Mouse (Mus musculus) liver, embryonic 14.5 days (tissue): Measurements from ENCODE around the gene Nedd9. TPM values are rescaled to one million over a fixed set of nuclear protein-coding genes. Genes with fewer than 3 reads are reported as not detected.

Experiments
- ATAC-seq: fragments of 200-750 bp; cut with Nextera tagmentation; 2 replicates; pipeline ENCODE4 v1.8.0; 2017; ENCODE audit warnings: moderate number of reproducible peaks, mild to moderate bottlenecking, moderate library complexity; ENCODE audit not compliant: insufficient read depth
- DNase-seq, 3 experiments: peaks; one replicate each; pipeline ENCODE4 v3.0.0-alpha.2; 2012 to 2013; ENCODE audit warnings: low read depth in 3 of 3, low spot score in 3 of 3
- H3K27ac ChIP-seq: fragments of 300-500 bp; sonication (generic); 2 replicates; pipeline ENCODE4 v1.5.1; 2014; ENCODE audit warnings: moderate library complexity, mild to moderate bottlenecking, control low read depth, inconsistent platforms
- H3K27me3 ChIP-seq: fragments of 300-500 bp; sonication (generic); 2 replicates; pipeline ENCODE4 v1.6.1; 2014; ENCODE audit warnings: mild to moderate bottlenecking, low read length, moderate library complexity; ENCODE audit not compliant: control insufficient read depth, insufficient read depth
- H3K36me3 ChIP-seq: fragments of 300-500 bp; sonication (generic); replicated peaks from 2 replicates; pipeline ENCODE4 v1.6.1; 2014; ENCODE audit warnings: low read depth; ENCODE audit not compliant: control insufficient read depth, insufficient read depth
- H3K4me1 ChIP-seq, 2 experiments: fragments of 200-500 bp in 1 of 2; fragments of 300-500 bp in 1 of 2; sonication (generic) in 1 of 2; replicated peaks; 2 replicates each; pipeline ENCODE4 v1.6.1; 2012 to 2014; ENCODE audit warnings: antibody characterized with exemption in 1 of 2, inconsistent platforms in 1 of 2, low read length in 1 of 2; ENCODE audit not compliant: control insufficient read depth in 2 of 2, insufficient read depth in 2 of 2
- H3K4me2 ChIP-seq: fragments of 300-500 bp; sonication (generic); 2 replicates; pipeline ENCODE4 v1.6.1; 2014; ENCODE audit warnings: low read depth, mild to moderate bottlenecking, control low read depth, moderate library complexity
- H3K4me3 ChIP-seq, 2 experiments: fragments of 200-500 bp in 1 of 2; fragments of 300-500 bp in 1 of 2; sonication (generic) in 1 of 2; 2 replicates each; pipeline ENCODE4 v1.5.1; 2012 to 2014; ENCODE audit warnings: low read depth in 2 of 2, low read length in 2 of 2, mild to moderate bottlenecking in 2 of 2, control low read depth in 1 of 2, inconsistent platforms in 1 of 2, moderate library complexity in 1 of 2; ENCODE audit not compliant: insufficient read depth in 1 of 2
- H3K9ac ChIP-seq: fragments of 300-500 bp; sonication (generic); replicated peaks from 2 replicates; pipeline ENCODE4 v1.6.1; 2014; ENCODE audit warnings: mild to moderate bottlenecking, control low read depth, moderate library complexity
- H3K9me3 ChIP-seq: fragments of 300-500 bp; sonication (generic); 2 replicates; pipeline ENCODE4 v1.6.1; 2016; ENCODE audit warnings: low read length, mixed read lengths; ENCODE audit not compliant: control insufficient read depth
- CTCF ChIP-seq: IDR thresholded peaks from 2 replicates; pipeline ENCODE4 v1.5.1; 2016; ENCODE audit warnings: antibody characterized with exemption, low read depth, control low read depth
- EP300 ChIP-seq: IDR thresholded peaks from 2 replicates; pipeline ENCODE4 v1.6.1; 2016; ENCODE audit warnings: antibody characterized with exemption, low read depth
- WGBS: fragments of 180-500 bp; shearing (Covaris S2); extraction: QIAGEN DNeasy Blood & Tissue Kit; methylation state at CpG from one replicate; pipeline ENCODE4 v1.1.7; 2014; ENCODE audit not compliant: insufficient replicate concordance; 5-methylcytosine and 5-hydroxymethylcytosine counted together
- polyA plus RNA-seq, 2 experiments: library from polyadenylated mRNA; depleted of rRNA in 1 of 2; stranded (reverse) in 1 of 2; unstranded in 1 of 2; fragments of >200 nt; fragmentation: Nextera tagmentation in 1 of 2; extraction: Ambion mirVana in 1 of 2; gene quantifications; 2 replicates each; pipeline versions ENCODE4 v1.2.1 to v1.2.3; 2012 to 2014

The Nedd9 gene
- polyA plus RNA-seq, 2 experiments: 1.2 to 2.7 TPM

GRCm38 (mm10) chr13:41483966-41484365 lies 3.2 kb downstream of the Nedd9 start:
- Histone ChIP-seq H3K36me3 (no peaks in the 10 kb centered on the region), H3K9ac (no peak overlapping the region), H3K4me3 (no peak overlapping the region), H3K27me3 (no peaks in the 10 kb centered on the region), H3K4me1 (peaks cover 0 to 3% of the 10 kb centered on the region in 2 experiments; a peak in 2 of 4 replicates), H3K9me3 (no peaks in the 10 kb centered on the region), H3K27ac (no peak overlapping the region), H3K4me2 (no peak overlapping the region)
- DNase-seq: no peak
- ATAC-seq: no peak
- TF ChIP-seq CTCF: no peak
- no peak for TF ChIP-seq EP300
- WGBS: 61% methylated on average over 7 of the region's 7 CpGs

DNA sequence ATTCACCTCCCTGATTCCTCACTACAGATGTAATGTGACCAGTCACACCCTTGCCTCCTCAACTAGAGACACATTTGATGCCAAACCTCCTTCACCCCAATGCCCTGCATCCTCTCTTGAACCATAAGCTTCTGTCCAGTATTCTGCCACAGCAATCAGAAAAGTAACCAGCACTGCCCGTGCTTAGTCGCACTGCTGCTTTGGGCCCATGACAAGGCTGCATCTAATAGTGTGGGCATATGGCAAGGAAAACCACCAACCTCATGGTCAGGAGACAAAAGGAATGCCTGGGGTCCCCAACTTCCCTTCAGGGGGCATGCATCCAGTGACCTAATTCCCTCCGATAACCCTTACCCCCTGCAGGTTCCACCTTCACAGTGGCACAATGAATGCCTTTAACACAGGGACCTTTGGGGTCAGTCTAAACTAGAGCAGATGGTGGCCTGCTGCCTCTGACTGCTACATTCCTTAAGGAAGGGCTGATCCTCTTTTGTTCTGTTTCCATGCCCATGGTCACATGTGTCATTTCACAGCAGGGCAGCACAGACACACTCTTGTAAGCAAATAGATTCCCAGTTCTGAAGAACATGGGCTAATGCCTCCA lies 4.7 kb downstream of the Nedd9 start:
- ATAC-seq (no peak), DNase-seq (no peak)
- 74% methylated on average over 3 of the region's 3 CpGs for WGBS
- H3K27me3 ChIP-seq: no peaks in the 10 kb centered on the region
- H3K9me3 ChIP-seq: no peaks in the 10 kb centered on the region
- no peaks in the 10 kb centered on the region for H3K36me3 ChIP-seq
- no peak for TF ChIP-seq EP300
- no peak for TF ChIP-seq CTCF
- no peak overlapping the region for H3K4me3 ChIP-seq
- H3K9ac ChIP-seq: no peak overlapping the region
- H3K4me2 ChIP-seq: no peak overlapping the region
- peaks cover 0 to 3% of the 10 kb centered on the region in 2 experiments; a peak in 2 of 4 replicates for H3K4me1 ChIP-seq
- no peak overlapping the region for H3K27ac ChIP-seq

- Histone ChIP-seq H3K4me3 (no peak overlapping the region), H3K9me3 (no peaks in the 10 kb centered on the region), H3K27ac (no peak overlapping the region), H3K4me2 (no peak overlapping the region), H3K4me1 (no peaks in the 10 kb centered on the region), H3K9ac (no peak overlapping the region), H3K27me3 (no peaks in the 10 kb centered on the region), H3K36me3 (no peaks in the 10 kb centered on the region)
- ATAC-seq (no peak), DNase-seq (no peak)
- WGBS: 59% methylated on average over 14 of the region's 15 CpGs
- TF ChIP-seq CTCF: no peak
- no peak for TF ChIP-seq EP300
These were observed 7.3 kb downstream of the Nedd9 start for GRCm38 (mm10) chr13:41479737-41480435.

GRCm38 (mm10) chr13:41476216-41476615 lies 10.9 kb downstream of the Nedd9 start:
- TF ChIP-seq EP300: no peak
- no peak for TF ChIP-seq CTCF
- no peaks in the 10 kb centered on the region for H3K36me3 ChIP-seq
- H3K27me3 ChIP-seq: no peaks in the 10 kb centered on the region
- no peaks in the 10 kb centered on the region for H3K9me3 ChIP-seq
- H3K4me3 ChIP-seq: no peak overlapping the region
- no peak overlapping the region for H3K27ac ChIP-seq
- no peak overlapping the region for H3K4me2 ChIP-seq
- ATAC-seq (no peak), DNase-seq (no peak)
- no peaks in the 10 kb centered on the region for H3K4me1 ChIP-seq
- H3K9ac ChIP-seq: no peak overlapping the region
- WGBS: 70% methylated on average over 4 of the region's 4 CpGs

- TF ChIP-seq CTCF (no peak), EP300 (no peak)
- Histone ChIP-seq H3K27ac (no peak overlapping the region), H3K4me3 (no peak overlapping the region), H3K36me3 (no peaks in the 10 kb centered on the region), H3K4me2 (no peak overlapping the region), H3K9ac (no peak overlapping the region), H3K4me1 (no peaks in the 10 kb centered on the region), H3K27me3 (no peaks in the 10 kb centered on the region), H3K9me3 (no peaks in the 10 kb centered on the region)
- 68% methylated on average over 5 of the region's 5 CpGs for WGBS
- DNase-seq (no peak), ATAC-seq (no peak)
These were observed 12.8 kb downstream of the Nedd9 start for GRCm38 (mm10) chr13:41474365-41474764.
